Mouse (Mus musculus) cerebellum, adult 2 months (tissue): ENCODE results near the gene Pafah2.

Experiments used
- CTCF ChIP-seq: fragments of 200-500 bp; IDR thresholded peaks from 2 replicates; pipeline ENCODE4 v1.5.1; 2011; ENCODE audit warnings: low read depth, mild to moderate bottlenecking, control low read depth, low read length, moderate library complexity, borderline replicate concordance; ENCODE audit not compliant: insufficient read depth
- POLR2A ChIP-seq: fragments of 200-500 bp; IDR thresholded peaks from 2 replicates; pipeline ENCODE4 v1.6.1; 2011; ENCODE audit warnings: low read length, control low read depth, borderline replicate concordance; ENCODE audit not compliant: insufficient read depth

DNA sequence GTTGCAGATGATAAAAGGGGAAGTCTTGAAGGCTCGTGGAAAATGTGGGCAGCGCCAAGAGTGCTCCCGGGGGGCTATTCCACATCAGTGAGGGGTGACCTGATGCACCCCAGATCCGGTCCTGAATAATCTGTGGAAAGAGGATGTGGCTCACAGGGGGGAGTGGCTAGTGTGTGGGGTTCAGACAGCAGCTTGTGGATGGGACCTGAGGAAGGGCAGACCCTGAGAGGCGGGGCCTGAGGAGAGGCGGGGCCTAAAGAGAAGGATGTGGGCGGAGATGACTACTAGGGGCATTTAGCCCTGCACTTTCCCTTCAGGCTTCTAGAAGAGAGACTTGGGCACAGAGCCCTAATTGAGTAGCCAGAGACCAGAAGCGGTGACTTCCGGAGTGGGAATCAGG lies 33.5 kb upstream of the Pafah2 start:
- TF ChIP-seq CTCF (no peak), POLR2A (no peak)
